Mouse (Mus musculus) heart, postnatal 0 days (tissue): Measurements from ENCODE around the gene Tbc1d1. TPM values are rescaled to one million over a fixed set of nuclear protein-coding genes. Genes with fewer than 3 reads are reported as not detected.

Experiments used
- ATAC-seq: fragments of 200-750 bp; cut with Nextera tagmentation; 2 replicates; pipeline ENCODE4 v1.8.0; 2017; ENCODE audit warnings: low read depth, moderate number of reproducible peaks, moderate library complexity; ENCODE audit not compliant: insufficient read depth
- DNase-seq: peaks from one replicate; pipeline ENCODE4 v3.0.0-alpha.2; 2016; ENCODE audit warnings: low spot score
- H3K27ac ChIP-seq: fragments of 300-500 bp; sonication (generic); 2 replicates; pipeline ENCODE4 v1.5.1; 2014; ENCODE audit warnings: low read depth, mild to moderate bottlenecking
- H3K27me3 ChIP-seq: fragments of 300-500 bp; sonication (generic); 2 replicates; pipeline ENCODE4 v1.6.1; 2014; ENCODE audit warnings: low read length, mixed read lengths; ENCODE audit not compliant: control insufficient read depth, insufficient read depth
- H3K36me3 ChIP-seq: fragments of 300-500 bp; sonication (generic); replicated peaks from 2 replicates; pipeline ENCODE4 v1.6.1; 2014; ENCODE audit warnings: low read length, mixed read lengths; ENCODE audit not compliant: control insufficient read depth, insufficient read depth
- H3K4me1 ChIP-seq: fragments of 300-500 bp; sonication (generic); 2 replicates; pipeline ENCODE4 v1.6.1; 2014; ENCODE audit warnings: antibody characterized with exemption; ENCODE audit not compliant: control insufficient read depth, insufficient read depth
- H3K4me2 ChIP-seq: fragments of 300-500 bp; sonication (generic); 2 replicates; pipeline ENCODE4 v1.6.1; 2014; ENCODE audit warnings: low read depth, mild to moderate bottlenecking, low read length, moderate library complexity
- H3K4me3 ChIP-seq: fragments of 300-500 bp; sonication (generic); 2 replicates; pipeline ENCODE4 v1.5.1; 2014; ENCODE audit warnings: low read depth, low read length
- H3K9ac ChIP-seq: fragments of 300-500 bp; sonication (generic); replicated peaks from 2 replicates; pipeline ENCODE4 v1.6.1; 2014; ENCODE audit warnings: low read depth, low read length, mixed read lengths
- H3K9me3 ChIP-seq: fragments of 300-500 bp; sonication (generic); replicated peaks from 2 replicates; pipeline ENCODE4 v1.6.1; 2016; ENCODE audit warnings: low read length; ENCODE audit not compliant: control insufficient read depth
- CTCF ChIP-seq: IDR thresholded peaks from 2 replicates; pipeline ENCODE4 v1.5.1; 2016; ENCODE audit warnings: antibody characterized with exemption, control low read depth, low read depth
- EP300 ChIP-seq: IDR thresholded peaks from 2 replicates; pipeline ENCODE4 v1.6.1; 2016; ENCODE audit warnings: antibody characterized with exemption, low read depth
- WGBS: fragments of 180-500 bp; shearing (Covaris S2); extraction: QIAGEN DNeasy Blood & Tissue Kit; methylation state at CpG from one replicate; pipeline ENCODE4 v1.1.7; 2014; 5-methylcytosine and 5-hydroxymethylcytosine counted together
- polyA plus RNA-seq: library from polyadenylated mRNA; unstranded; fragments of >200 nt; fragmentation: Nextera tagmentation; extraction: Ambion mirVana; gene quantifications from 2 replicates; pipeline ENCODE4 v1.2.1, GENCODE M21; 2015
- total RNA-seq: library from RNA; depleted of rRNA; stranded (reverse); fragments of >200 nt; gene quantifications from 2 replicates; pipeline ENCODE4 v1.2.3, GENCODE M21; 2014; ENCODE audit warnings: low replicate concordance

The Tbc1d1 gene
- total and polyA plus RNA-seq, 2 experiments from 2014 or later, result 22.4 to 55.4 TPM

DNA sequence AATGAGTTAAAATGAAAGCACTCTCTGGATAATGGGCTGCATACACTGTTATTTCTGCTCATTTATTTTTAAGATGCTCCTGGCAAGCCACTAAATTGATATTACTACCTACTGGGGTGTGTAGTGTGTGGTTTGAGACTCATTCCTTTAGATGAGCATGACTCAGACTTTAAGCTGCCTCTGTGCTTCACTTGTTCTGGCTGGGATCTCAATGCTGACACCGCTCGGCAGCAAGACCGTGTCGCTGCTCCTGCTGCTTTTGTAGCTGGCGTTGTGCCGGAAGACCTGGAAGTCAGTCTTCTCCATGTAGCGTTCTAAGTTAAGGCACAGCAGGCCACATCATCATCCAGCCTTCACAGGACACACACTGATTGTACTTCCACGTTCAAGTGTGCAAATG lies 124.1 kb downstream of the Tbc1d1 start:
- WGBS, result 66% methylated on average over 8 of the region's 8 CpGs
- Histone ChIP-seq H3K27me3 (no peaks in the 10 kb centered on the region), H3K4me1 (no peaks in the 10 kb centered on the region), H3K27ac (no peak overlapping the region), H3K36me3 (peaks cover 68% of the 10 kb centered on the region), H3K4me2 (no peak overlapping the region), H3K9ac (no peak overlapping the region), H3K9me3 (no peaks in the 10 kb centered on the region), H3K4me3 (no peak overlapping the region)
- TF ChIP-seq EP300 (no peak), CTCF (no peak)
- no peak for DNase-seq
- 0 out of 2 replicates have a peak, but pooled peaks have one; percentile 15 for ATAC-seq

DNA sequence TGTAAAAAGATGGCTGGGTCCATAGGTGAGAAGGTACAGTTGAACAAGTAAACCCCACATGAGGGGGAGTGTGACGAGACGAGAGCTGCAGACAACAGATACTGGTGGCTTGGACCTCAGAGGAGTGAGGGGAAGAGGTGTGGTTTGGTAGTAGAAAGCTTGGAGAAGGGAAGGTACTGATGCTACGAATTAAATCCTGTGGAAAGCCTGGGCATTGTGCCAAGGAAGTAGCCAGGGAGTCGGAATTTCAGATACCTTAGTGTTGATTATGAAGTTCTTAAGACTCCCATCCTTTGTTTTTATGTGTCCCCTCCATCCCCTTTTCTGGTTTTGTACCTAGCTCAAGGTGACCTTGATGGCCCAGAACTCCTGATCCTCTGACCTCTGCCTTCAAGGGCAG lies 124.5 kb downstream of the Tbc1d1 start:
- no peak overlapping the region for H3K4me3 ChIP-seq
- DNase-seq, result no peak
- no peak for ATAC-seq
- 41% methylated on average over 4 of the region's 4 CpGs for WGBS
- H3K9ac ChIP-seq, result no peak overlapping the region
- TF ChIP-seq CTCF, result no peak
- TF ChIP-seq EP300, result no peak
- H3K27me3 ChIP-seq, result no peaks in the 10 kb centered on the region
- H3K4me1 ChIP-seq, result no peaks in the 10 kb centered on the region
- no peaks in the 10 kb centered on the region for H3K9me3 ChIP-seq
- no peak overlapping the region for H3K4me2 ChIP-seq
- H3K27ac ChIP-seq, result no peak overlapping the region
- peaks cover 64% of the 10 kb centered on the region for H3K36me3 ChIP-seq

DNA sequence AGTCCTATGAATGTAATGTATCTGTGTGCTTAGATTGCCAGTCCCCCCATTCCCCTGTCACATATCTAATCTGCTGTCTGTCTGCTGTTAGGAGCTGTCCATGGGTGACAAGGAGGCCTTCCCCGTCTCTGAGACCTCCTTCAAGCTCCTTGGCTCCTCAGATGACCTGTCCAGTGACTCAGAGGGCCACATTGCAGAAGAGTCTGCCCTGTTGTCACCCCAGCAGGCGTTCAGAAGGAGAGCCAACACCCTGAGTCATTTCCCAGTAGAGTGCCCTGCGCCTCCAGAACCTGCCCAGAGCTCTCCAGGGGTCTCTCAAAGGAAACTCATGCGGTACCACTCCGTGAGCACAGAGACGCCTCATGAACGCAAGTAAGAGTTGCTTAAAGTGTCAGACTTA lies 125.6 kb downstream of the Tbc1d1 start:
- Histone ChIP-seq H3K4me3 (no peak overlapping the region), H3K4me1 (no peaks in the 10 kb centered on the region), H3K27me3 (no peaks in the 10 kb centered on the region), H3K9ac (no peak overlapping the region), H3K36me3 (peaks cover 65% of the 10 kb centered on the region), H3K9me3 (no peaks in the 10 kb centered on the region), H3K27ac (no peak overlapping the region), H3K4me2 (no peak overlapping the region)
- ATAC-seq (no peak), DNase-seq (no peak)
- no peak for TF ChIP-seq EP300
- no peak for TF ChIP-seq CTCF
- 87% methylated on average over 7 of the region's 7 CpGs for WGBS

DNA sequence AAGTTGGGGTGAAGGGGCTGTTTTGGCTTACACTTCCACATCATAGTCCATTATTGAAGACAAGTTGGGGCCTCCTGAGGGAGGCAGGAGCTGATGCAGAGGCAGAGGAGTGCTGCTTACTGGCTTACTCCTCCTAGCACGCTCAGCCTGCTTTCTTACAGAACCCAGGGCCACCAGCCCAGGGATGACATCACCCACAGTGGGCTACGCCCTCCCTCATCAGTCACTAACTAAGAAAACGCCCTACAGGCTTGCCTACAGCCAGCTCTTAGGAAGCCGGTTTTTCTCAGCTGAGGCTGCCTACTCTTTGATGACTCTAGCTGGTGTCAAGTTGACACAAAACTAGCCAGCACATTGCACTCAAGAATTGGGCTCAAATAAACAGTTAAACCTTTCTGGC lies 126.5 kb downstream of the Tbc1d1 start:
- no peak overlapping the region for H3K4me3 ChIP-seq
- 55% methylated on average over 4 of the region's 4 CpGs for WGBS
- peaks cover 67% of the 10 kb centered on the region for H3K36me3 ChIP-seq
- no peak overlapping the region for H3K27ac ChIP-seq
- no peaks in the 10 kb centered on the region for H3K27me3 ChIP-seq
- DNase-seq, result no peak
- no peak overlapping the region for H3K9ac ChIP-seq
- H3K9me3 ChIP-seq, result no peaks in the 10 kb centered on the region
- H3K4me2 ChIP-seq, result no peak overlapping the region
- no peak for TF ChIP-seq EP300
- no peak for TF ChIP-seq CTCF
- ATAC-seq, result no peak
- no peaks in the 10 kb centered on the region for H3K4me1 ChIP-seq

DNA sequence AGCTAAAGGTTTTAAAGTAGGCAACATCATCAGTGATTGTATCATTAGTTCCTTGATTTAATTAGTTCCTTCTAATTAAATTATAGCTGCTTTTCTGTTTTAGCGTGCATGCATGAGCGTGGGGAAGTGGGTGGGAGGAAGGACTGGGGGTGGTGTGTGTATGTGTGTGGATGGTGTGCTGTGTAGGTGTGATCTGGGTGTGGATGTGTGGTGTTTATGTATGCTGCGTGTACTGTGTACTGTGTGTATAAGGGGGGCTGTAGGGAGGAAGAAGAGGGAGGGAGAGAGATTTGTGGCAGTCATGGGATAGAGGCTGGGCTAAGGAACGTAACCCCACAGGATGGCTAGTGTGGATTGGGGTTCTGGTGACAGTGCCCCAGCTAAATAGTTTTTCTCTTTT lies 129.2 kb downstream of the Tbc1d1 start:
- TF ChIP-seq EP300 (no peak), CTCF (no peak)
- H3K4me1 ChIP-seq, result peaks cover 3% of the 10 kb centered on the region; the same call in 1 of the 2 replicates
- 95% methylated on average over 4 of the region's 4 CpGs for WGBS
- DNase-seq (no peak), ATAC-seq (no peak)
- H3K9ac ChIP-seq, result no peak overlapping the region
- no peaks in the 10 kb centered on the region for H3K9me3 ChIP-seq
- H3K27me3 ChIP-seq, result no peaks in the 10 kb centered on the region
- H3K4me2 ChIP-seq, result no peak overlapping the region
- H3K27ac ChIP-seq, result no peak overlapping the region
- no peak overlapping the region for H3K4me3 ChIP-seq
- H3K36me3 ChIP-seq, result peaks cover 52% of the 10 kb centered on the region

DNA sequence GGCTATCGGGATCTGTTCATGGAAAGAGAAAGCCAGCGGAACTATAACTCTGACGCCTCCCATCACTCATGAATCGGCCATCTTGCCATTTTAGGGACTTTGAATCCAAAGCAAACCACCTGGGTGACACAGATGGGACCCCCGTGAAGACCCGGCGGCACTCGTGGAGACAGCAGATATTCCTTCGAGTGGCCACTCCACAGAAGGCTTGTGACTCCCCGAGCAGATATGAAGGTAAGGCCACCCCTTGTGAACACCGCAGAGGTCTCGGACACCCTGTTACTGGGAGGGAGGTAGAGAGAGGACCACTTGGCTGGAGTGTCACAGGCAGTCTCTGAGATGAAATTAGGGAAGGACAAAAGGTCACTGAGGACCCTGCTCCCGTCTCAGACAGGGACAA lies 129.7 kb downstream of the Tbc1d1 start:
- peaks cover 3% of the 10 kb centered on the region; the same call in 1 of the 2 replicates for H3K4me1 ChIP-seq
- no peak overlapping the region for H3K4me3 ChIP-seq
- WGBS, result 89% methylated on average over 13 of the region's 13 CpGs
- H3K36me3 ChIP-seq, result peaks cover 49% of the 10 kb centered on the region
- no peak overlapping the region for H3K4me2 ChIP-seq
- TF ChIP-seq EP300 (no peak), CTCF (no peak)
- H3K27me3 ChIP-seq, result no peaks in the 10 kb centered on the region
- no peaks in the 10 kb centered on the region for H3K9me3 ChIP-seq
- H3K27ac ChIP-seq, result no peak overlapping the region
- DNase-seq, result no peak
- no peak for ATAC-seq
- H3K9ac ChIP-seq, result no peak overlapping the region
